Mouse (Mus musculus) adrenal gland (tissue): ENCODE results near the gene Mosmo.

Source experiments
- intact Hi-C: fragments of 180-260 bp; cut with DNase I; formaldehyde crosslinking; loops from one replicate; pipeline ENCODE4 v1.15.1; 2025

Gene Mosmo

DNA sequence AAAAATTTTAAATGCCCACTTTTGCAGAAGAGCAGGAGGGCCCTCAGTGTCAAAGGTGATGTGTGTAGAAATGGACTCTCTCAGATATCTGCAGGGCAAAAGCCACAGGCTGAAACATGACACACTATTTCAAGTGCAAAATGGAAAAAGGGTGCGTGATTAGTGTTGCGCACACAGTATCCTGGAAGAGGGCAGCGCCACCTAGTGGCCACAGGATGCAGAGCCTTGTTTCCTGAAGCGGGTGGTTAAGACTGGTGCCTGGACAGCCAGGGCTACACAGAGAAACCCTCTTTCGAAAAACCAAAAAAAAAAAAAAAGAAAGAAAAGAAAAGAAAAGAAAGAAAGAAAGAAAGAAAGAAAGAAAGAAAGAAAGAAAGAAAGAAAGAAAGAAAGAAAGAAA, 77.3 kb downstream of the Mosmo start:
- intact Hi-C loops = loop anchor here (2.0 to 5.0 kb wide), 2 partner anchors 68 to 86 kb away; no protein-coding TSS in a partner anchor

- intact Hi-C loops = no loop called here
Observed at GRCm38 (mm10) chr7:120767369-120767768, 90.0 kb downstream of the Mosmo start.

GRCm38 (mm10) chr7:120771389-120771788, 94.0 kb downstream of the Mosmo start:
- intact Hi-C loops = no loop called here

DNA sequence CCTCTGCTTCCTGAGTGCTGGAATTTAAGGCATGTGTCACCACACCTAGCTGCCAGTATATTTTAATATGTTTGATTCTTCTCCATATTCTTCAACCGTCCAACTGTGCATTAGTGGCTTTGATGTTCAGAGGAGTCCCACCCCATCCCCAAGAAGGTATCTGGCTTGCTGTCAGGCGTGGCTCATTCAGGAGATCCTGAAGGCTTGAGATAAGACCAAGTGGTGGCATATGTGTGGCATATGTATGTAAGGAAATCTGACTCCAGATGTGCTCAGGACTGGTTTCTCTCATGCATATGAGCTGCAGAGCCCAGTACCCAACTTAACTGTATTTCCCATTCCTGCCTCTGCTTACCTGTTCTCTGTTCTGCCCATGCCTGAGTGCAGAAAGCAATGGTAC, 100.6 kb downstream of the Mosmo start:
- intact Hi-C loops = no loop called here
